Mouse (Mus musculus) neutrophil, adult 5-6 weeks (primary cell): Measurements from ENCODE around the gene Ssr2. TPM values are rescaled to one million over a fixed set of nuclear protein-coding genes. Genes with fewer than 3 reads are reported as not detected.
"Not testable (repeated sequence)": the region's sequence is repeated elsewhere in the genome, so short reads cannot be mapped to it uniquely, and the experiment has no call there.

Experiments used
- ATAC-seq: fragments of 151-379, 151-347 bp; 2 replicates; pipeline ENCODE4 v1.8.0; 2017; ENCODE audit warnings: mild to moderate bottlenecking, moderate TSS enrichment; ENCODE audit not compliant: insufficient number of reproducible peaks, poor library complexity, low FRiP score, severe bottlenecking; ENCODE audit errors: extremely low read depth
- total RNA-seq: library from RNA; stranded (forward); fragments of 200-1000 nt; gene quantifications from 2 replicates; pipeline ENCODE4 v1.2.3, GENCODE M21; 2017

Ssr2 gene
- total RNA-seq, 1 experiment from 2014 or later: 21.5 TPM

GRCm38 (mm10) chr3:88590246-88590645 lies 14.6 kb downstream of the Ssr2 start:
- ATAC-seq: no peak

DNA sequence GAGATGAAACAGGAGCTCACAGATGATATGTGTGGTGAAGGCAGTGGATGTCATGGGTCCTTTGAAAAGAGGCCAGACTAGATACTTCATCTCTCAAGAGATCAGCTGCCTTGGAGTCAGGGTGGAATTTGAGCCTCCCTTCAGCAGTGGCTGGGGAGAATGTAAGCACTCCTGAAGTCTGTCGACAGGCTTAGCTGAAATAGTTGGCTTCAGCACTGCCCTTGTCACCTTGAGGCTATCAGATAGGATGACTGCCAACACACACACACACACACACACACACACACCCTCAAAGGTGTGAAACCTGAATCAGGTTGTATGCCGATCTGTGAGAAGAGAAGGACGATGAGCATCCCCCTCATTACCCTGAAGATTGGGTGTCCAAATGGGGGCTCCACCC lies 15.4 kb downstream of the Ssr2 start:
- no peak for ATAC-seq

DNA sequence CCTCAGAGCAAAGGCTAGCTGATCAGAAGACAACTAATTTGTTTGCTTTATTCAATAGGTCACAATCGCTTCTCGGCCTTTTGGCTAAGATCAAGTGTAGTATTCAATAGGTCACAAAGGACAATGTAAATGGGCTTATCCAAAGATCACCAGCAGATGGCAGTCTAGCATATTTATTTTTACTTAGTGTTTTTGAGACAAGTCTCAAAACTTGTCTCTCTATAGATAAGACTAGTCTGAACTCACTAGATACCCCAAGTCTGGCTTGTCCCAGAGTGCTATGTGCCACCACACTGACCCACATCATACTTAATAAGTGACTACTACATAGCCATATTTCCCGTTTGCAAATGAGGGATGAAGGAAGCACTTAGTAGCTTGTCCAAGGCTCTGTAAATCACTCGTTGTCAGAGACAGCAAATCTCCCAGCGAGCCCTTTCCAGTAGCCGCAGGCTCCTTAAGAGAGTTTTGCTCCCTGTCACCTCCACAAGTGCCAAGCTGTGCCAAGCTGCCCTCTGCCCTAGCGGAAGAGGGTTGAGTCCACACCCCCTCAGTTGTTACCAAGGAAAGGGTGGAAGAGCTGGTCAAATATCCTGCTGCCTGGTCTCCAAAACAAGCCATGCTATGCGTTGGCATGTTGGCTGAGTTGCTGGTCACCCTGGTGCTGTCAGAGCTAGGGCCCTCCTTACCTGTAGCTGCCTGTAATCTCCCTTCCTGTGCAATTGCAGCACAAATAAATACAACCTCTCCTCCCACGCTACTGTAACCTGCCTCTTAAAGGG lies 16.5 kb downstream of the Ssr2 start:
- peak; percentile 59 for ATAC-seq

- ATAC-seq: peak; percentile 75
These were observed 17.4 kb downstream of the Ssr2 start for GRCm38 (mm10) chr3:88592942-88593576.

- ATAC-seq: no peak
These were observed 18.4 kb downstream of the Ssr2 start for GRCm38 (mm10) chr3:88593893-88594580.

- ATAC-seq: not testable (repeated sequence)
These were observed 20.9 kb downstream of the Ssr2 start for GRCm38 (mm10) chr3:88596547-88596946.

- no peak for ATAC-seq
These were observed 26.8 kb downstream of the Ssr2 start for GRCm38 (mm10) chr3:88602466-88602865.

DNA sequence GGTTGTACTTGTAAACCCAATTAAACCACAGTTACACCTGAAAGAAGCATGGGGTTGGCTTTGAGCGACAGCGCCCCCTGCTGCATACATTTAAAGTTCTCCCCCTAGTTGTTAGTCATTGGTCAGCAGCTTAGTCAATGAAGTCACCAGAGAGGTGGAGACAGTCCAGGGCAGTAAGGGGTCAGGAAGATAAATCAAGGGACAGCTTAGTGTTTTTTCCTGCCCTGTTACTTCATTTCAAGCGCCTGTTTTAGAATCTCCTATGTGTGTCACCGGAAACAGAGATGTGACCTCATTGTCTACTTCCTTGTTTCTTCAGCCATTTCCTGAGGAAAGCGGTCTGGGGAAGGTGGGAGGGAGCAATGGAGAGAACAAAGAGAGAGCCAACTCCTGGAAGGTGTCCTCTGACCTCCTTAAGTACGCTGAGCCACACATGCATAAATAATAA lies 28.1 kb downstream of the Ssr2 start:
- ATAC-seq: peak; percentile 49

DNA sequence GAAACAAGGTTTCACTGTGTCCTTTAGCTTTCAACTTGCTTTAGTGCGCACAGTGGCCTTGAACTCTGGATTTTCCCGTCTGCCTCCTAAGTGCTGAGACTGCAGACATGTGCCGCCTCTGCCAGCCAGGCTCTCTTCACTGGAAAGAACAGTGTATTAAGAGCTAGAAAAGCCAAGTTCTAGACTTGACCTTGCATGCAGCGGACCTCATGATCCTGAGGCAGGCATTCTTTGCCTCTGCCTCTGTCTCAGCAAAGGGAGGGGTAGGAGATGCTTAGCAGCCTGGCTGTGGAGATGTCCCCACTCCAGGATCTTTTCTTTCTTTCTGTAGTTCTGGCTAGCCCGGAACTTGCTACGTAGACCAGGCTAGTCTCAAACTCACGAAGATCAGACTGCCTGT lies 29.2 kb downstream of the Ssr2 start:
- no peak for ATAC-seq

- not testable (repeated sequence) for ATAC-seq
These were observed 30.0 kb downstream of the Ssr2 start, which contains the start of gene Arhgef2 for GRCm38 (mm10) chr3:88605666-88606065. Gene Arhgef2, plus strand, starts transcription at chr3:88605966.

DNA sequence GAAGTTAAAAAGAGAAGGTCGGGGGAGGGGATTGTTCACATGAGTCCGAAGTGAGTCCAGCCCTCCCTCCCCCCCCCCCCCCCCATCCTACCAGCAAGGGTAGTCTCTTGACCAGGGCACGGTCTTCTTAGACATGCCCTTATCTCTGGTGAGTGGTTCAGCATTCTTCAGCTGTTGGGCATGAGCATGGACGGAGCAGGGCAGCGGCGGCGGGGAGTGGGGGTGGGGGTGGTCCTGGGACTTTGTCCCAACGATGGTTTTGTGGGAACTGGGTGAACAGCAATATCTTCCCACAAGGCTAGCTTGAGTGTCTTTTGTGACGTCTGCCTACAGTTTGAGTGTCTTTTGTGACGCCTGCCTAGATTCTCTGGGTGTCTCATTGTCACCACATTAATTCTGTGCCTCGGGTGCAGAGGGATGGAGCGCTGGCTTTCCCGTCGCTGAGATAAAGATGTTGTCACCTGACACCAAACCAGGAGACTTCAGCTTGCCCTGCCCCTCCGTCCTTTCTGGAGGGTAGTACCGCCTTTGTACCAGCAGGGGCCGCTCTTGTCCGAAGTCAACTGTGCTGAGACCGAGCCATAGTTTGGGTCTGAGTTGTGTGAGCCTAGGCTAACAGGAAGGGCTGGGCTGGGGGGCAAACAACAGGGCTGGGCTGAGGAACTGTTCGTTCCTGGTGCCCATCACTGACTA lies 31.5 kb downstream of the Ssr2 start:
- ATAC-seq: peak; percentile 92

- no peak for ATAC-seq
These were observed 32.1 kb downstream of the Ssr2 start for GRCm38 (mm10) chr3:88607758-88608138.

- ATAC-seq: no peak
These were observed 33.4 kb downstream of the Ssr2 start for GRCm38 (mm10) chr3:88609066-88609465.

GRCm38 (mm10) chr3:88614418-88614817 lies 38.7 kb downstream of the Ssr2 start:
- ATAC-seq: no peak

DNA sequence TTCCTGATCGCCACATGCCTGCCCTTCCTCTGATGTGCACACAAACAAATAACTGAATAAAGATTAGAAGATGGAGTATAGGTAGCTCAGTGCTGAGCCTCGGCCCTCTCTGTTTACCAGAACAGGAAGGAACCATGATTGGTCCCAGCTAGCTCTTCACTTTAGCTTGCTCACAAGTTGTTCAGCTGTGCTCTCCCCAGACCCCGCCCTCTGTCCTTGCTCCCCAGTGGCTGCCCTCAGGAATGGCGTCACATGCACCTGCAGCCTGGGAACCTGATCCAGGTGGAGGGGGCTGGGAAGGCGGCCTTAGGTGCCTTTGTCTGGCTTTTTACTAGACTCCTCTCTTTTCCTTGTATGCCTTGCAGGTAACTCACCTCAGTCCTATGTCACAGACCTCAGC lies 39.4 kb downstream of the Ssr2 start:
- ATAC-seq: no peak

GRCm38 (mm10) chr3:88615902-88616391 lies 40.3 kb downstream of the Ssr2 start:
- 0 out of 2 replicates have a peak, but pooled peaks have one; percentile 33 for ATAC-seq

DNA sequence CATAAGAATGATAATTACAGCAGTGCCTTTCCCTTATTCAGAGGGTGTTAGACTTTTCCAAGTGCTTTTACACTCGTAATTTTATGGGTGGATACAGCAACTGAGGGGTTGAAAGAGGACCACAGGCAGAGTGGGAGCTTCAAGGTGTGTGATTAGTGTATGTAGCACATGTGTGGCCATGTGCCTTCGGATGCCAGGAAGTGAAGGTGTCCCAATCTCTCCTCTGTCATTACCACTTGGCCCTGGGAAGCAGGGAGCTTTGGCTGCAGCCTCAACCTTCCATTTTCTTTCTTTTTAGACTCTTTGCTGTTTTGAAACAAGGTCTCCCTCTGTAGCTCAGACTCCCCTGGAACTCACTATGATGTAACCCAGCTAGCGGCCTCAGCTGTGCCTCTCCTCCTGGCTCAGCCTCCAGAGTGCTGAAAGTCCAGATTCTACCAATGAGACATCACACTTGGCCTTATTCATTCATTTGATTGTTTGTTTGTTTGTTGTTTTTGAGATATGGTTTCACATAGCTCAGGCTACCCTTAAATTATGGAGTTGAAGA lies 41.4 kb downstream of the Ssr2 start:
- no peak for ATAC-seq

DNA sequence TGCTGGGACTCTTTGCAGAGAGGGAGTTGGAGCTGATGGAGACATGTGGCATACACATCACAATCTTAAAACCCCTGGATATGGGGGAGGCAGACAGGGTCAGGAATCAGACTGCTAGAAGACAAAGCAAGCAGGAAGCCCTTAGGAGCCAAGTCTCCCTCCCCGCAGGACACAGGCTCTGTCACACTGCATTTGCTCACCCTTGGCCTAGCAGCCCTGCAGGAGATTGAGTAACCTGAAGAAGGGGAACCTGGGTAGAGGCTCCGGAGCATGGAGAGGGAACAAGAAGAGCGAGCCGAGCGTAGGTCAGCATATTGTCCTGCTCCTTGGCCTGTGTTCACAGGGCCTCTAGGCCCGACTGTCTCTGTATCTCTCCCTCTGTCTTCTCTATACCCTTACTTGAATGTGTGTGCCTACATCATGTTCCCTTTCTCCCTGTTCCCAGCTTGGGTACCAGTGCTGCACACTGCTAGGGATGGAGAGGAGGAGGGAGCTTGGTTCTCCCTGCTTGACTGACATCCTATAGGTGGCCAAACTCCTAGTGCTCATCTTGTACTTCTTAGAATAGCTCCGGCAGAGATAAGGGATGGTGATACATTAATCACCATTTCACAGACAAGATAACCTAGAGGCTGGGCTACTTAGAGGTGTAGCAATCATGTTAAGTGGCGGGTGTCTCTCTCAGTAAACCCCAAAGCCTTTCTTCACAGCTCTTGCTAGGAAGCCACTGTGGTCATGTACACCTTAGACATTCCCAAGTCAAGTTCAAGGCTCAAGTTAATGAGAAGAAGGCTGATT lies 42.6 kb downstream of the Ssr2 start:
- ATAC-seq: peak; percentile 61
